Mouse (Mus musculus): Measurements from ENCODE around the gene Kdm2b. TPM values are rescaled to one million over a fixed set of nuclear protein-coding genes. Genes with fewer than 3 reads are reported as not detected.

Kdm2b gene
- polyA plus RNA-seq, 1 experiment, result 50.9 TPM

- H3K27ac ChIP-seq (ENCODE audit: control insufficient read depth, insufficient read depth, low read depth, low read length), result no peak overlapping the region
- H3K36me3 ChIP-seq (ENCODE audit: control insufficient read depth, insufficient read depth, low read length), result no peaks in the 10 kb centered on the region
- H3K4me1 ChIP-seq (ENCODE audit: control insufficient read depth, insufficient read depth, low read length), result no peaks in the 10 kb centered on the region
- H3K27me3 ChIP-seq (ENCODE audit: control insufficient read depth, insufficient read depth, low read length), result no peaks in the 10 kb centered on the region
- H3K4me3 ChIP-seq (ENCODE audit: control insufficient read depth, low read depth, low read length), result no peak overlapping the region
- TF ChIP-seq POLR2A (IDR thresholded peaks at IDR 0.05; ENCODE audit: control insufficient read depth, low read depth, low read length), result no peak
- no peak for TF ChIP-seq CTCF (IDR thresholded peaks at IDR 0.05; ENCODE audit: control insufficient read depth, insufficient read depth, insufficient replicate concordance, low read depth, low read length)
Measured at GRCm38 (mm10) chr5:122893270-122893669, 96.4 kb downstream of the Kdm2b start.

DNA sequence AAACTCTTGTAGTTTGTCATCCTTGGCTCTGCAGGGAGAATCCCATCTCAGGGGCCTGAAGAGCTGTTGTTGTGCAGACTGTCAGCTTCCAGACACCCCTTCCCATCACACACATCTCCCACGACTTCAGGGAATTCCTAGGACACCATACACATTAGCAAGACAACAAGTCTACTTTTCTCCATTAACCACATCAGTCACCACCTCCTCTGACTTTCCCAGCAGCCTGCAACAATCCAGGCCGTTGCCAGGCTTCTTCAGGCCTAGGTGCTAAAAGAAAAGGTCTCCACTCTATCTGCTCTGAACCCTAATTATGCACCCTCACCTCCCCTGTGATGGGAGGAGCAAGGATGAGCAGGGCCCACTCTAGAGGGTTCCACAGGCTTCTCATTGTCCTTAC, 99.2 kb downstream of the Kdm2b start:
- TF ChIP-seq POLR2A (IDR thresholded peaks at IDR 0.05; ENCODE audit: control insufficient read depth, low read depth, low read length) (no peak), CTCF (IDR thresholded peaks at IDR 0.05; ENCODE audit: control insufficient read depth, insufficient read depth, insufficient replicate concordance, low read depth, low read length) (no peak)
- no peak overlapping the region for H3K27ac ChIP-seq (ENCODE audit: control insufficient read depth, insufficient read depth, low read depth, low read length)
- H3K4me3 ChIP-seq (ENCODE audit: control insufficient read depth, low read depth, low read length), result no peak overlapping the region
- H3K27me3 ChIP-seq (ENCODE audit: control insufficient read depth, insufficient read depth, low read length), result no peaks in the 10 kb centered on the region
- H3K36me3 ChIP-seq (ENCODE audit: control insufficient read depth, insufficient read depth, low read length), result no peaks in the 10 kb centered on the region
- H3K4me1 ChIP-seq (ENCODE audit: control insufficient read depth, insufficient read depth, low read length), result peaks cover 2% of the 10 kb centered on the region; the same call in 1 of the 2 replicates

DNA sequence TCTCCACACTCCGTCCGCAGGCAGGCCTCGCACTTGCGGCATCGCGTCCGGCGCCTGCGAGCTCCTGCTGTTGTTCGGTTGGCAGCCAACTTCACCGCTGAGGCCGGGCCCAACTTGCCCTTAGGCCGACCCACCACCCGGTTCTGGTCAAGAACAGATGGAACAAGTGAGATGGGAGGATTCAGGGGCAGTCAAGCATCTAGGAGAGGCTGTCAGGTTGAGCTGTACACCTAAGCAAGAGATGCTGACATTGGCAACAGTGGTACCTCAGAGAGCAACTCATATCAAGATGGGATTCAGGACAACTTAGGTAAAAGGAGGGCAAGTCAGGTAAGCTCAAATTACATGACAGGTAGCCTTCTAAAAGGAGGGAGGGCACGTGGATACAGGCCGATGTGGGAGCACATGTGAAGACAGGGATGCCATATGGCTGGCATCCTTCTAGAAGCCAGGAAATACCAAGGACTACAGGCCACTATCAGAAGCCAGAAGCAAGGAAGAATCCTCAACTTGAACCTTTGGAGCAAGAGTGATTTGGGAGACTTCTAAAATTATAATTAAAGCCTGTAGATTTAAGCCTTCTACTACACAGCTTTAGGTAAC, 100.9 kb downstream of the Kdm2b start:
- H3K27me3 ChIP-seq (ENCODE audit: control insufficient read depth, insufficient read depth, low read length), result no peaks in the 10 kb centered on the region
- no peaks in the 10 kb centered on the region for H3K36me3 ChIP-seq (ENCODE audit: control insufficient read depth, insufficient read depth, low read length)
- peaks cover 2% of the 10 kb centered on the region; the same call in 1 of the 2 replicates for H3K4me1 ChIP-seq (ENCODE audit: control insufficient read depth, insufficient read depth, low read length)
- H3K4me3 ChIP-seq (ENCODE audit: control insufficient read depth, low read depth, low read length), result no peak overlapping the region
- H3K27ac ChIP-seq (ENCODE audit: control insufficient read depth, insufficient read depth, low read depth, low read length), result no peak overlapping the region
- no peak for TF ChIP-seq CTCF (IDR thresholded peaks at IDR 0.05; ENCODE audit: control insufficient read depth, insufficient read depth, insufficient replicate concordance, low read depth, low read length)
- TF ChIP-seq POLR2A (IDR thresholded peaks at IDR 0.05; ENCODE audit: control insufficient read depth, low read depth, low read length), result no peak

GRCm38 (mm10) chr5:122887926-122888611, 101.6 kb downstream of the Kdm2b start:
- Histone ChIP-seq H3K27me3 (ENCODE audit: control insufficient read depth, insufficient read depth, low read length) (no peaks in the 10 kb centered on the region), H3K4me1 (ENCODE audit: control insufficient read depth, insufficient read depth, low read length) (peaks cover 2% of the 10 kb centered on the region; the same call in 1 of the 2 replicates), H3K4me3 (ENCODE audit: control insufficient read depth, low read depth, low read length) (no peak overlapping the region), H3K36me3 (ENCODE audit: control insufficient read depth, insufficient read depth, low read length) (no peaks in the 10 kb centered on the region), H3K27ac (ENCODE audit: control insufficient read depth, insufficient read depth, low read depth, low read length) (no peak overlapping the region)
- TF ChIP-seq POLR2A (IDR thresholded peaks at IDR 0.05; ENCODE audit: control insufficient read depth, low read depth, low read length), result no peak
- TF ChIP-seq CTCF (IDR thresholded peaks at IDR 0.05; ENCODE audit: control insufficient read depth, insufficient read depth, insufficient replicate concordance, low read depth, low read length), result no peak

DNA sequence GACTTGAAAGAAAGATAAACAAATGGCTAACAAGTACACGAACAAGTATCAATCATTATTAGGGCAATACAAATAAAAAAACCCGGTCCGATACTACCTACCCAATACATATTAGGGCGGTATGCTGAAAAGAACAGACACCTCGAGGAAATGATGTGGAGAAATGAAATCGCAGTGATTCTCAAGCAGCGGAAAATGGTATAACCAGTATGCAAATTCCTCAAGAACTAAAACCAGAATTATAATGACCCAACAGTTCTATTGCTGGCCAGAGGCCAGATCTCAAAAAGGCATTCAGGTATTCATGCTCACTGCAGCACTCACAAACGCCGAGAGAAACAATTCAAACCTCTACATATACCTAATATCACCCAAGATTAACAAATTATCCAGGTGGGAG, 102.6 kb downstream of the Kdm2b start:
- Histone ChIP-seq H3K4me3 (ENCODE audit: control insufficient read depth, low read depth, low read length) (no peak overlapping the region), H3K27ac (ENCODE audit: control insufficient read depth, insufficient read depth, low read depth, low read length) (no peak overlapping the region), H3K4me1 (ENCODE audit: control insufficient read depth, insufficient read depth, low read length) (peaks cover 2% of the 10 kb centered on the region; the same call in 1 of the 2 replicates), H3K27me3 (ENCODE audit: control insufficient read depth, insufficient read depth, low read length) (no peaks in the 10 kb centered on the region), H3K36me3 (ENCODE audit: control insufficient read depth, insufficient read depth, low read length) (no peaks in the 10 kb centered on the region)
- TF ChIP-seq CTCF (IDR thresholded peaks at IDR 0.05; ENCODE audit: control insufficient read depth, insufficient read depth, insufficient replicate concordance, low read depth, low read length) (no peak), POLR2A (IDR thresholded peaks at IDR 0.05; ENCODE audit: control insufficient read depth, low read depth, low read length) (no peak)

- Histone ChIP-seq H3K4me3 (ENCODE audit: control insufficient read depth, low read depth, low read length) (no peak overlapping the region), H3K4me1 (ENCODE audit: control insufficient read depth, insufficient read depth, low read length) (peaks cover 2% of the 10 kb centered on the region; the same call in 1 of the 2 replicates), H3K27ac (ENCODE audit: control insufficient read depth, insufficient read depth, low read depth, low read length) (no peak overlapping the region), H3K27me3 (ENCODE audit: control insufficient read depth, insufficient read depth, low read length) (no peaks in the 10 kb centered on the region), H3K36me3 (ENCODE audit: control insufficient read depth, insufficient read depth, low read length) (no peaks in the 10 kb centered on the region)
- TF ChIP-seq POLR2A (IDR thresholded peaks at IDR 0.05; ENCODE audit: control insufficient read depth, low read depth, low read length), result no peak
- TF ChIP-seq CTCF (IDR thresholded peaks at IDR 0.05; ENCODE audit: control insufficient read depth, insufficient read depth, insufficient replicate concordance, low read depth, low read length), result no peak
Measured at GRCm38 (mm10) chr5:122884594-122885348, 104.9 kb downstream of the Kdm2b start.

DNA sequence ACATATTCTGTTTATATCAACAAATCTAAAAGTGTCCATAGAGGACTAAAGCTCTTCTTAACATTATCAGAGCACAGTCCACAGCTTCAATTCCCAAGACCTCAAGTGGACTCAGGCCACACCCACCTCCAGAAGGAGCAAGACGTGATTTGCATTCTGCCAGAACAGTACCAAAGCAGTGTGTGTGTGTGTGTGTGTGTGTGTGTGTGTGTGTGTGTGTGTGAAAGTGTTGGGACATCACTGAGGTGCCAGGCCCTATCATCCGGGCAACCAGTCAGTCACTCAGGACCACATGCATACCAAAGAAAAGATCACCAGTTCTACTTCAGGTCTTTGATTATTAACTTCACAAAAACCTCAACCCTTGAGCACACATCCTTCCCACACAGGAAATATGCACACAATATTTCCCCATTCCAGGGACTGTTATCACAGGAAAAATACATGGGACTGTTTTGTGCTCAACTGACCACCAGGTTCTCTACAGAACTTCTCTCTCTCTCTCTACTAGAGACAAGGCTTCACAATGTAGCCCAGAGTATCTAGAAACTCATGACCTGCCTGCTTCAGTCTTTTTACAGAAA, 105.9 kb downstream of the Kdm2b start:
- Histone ChIP-seq H3K27me3 (ENCODE audit: control insufficient read depth, insufficient read depth, low read length) (no peaks in the 10 kb centered on the region), H3K27ac (ENCODE audit: control insufficient read depth, insufficient read depth, low read depth, low read length) (no peak overlapping the region), H3K4me3 (ENCODE audit: control insufficient read depth, low read depth, low read length) (no peak overlapping the region), H3K4me1 (ENCODE audit: control insufficient read depth, insufficient read depth, low read length) (peaks cover 2% of the 10 kb centered on the region; the same call in 1 of the 2 replicates), H3K36me3 (ENCODE audit: control insufficient read depth, insufficient read depth, low read length) (peaks cover 1% of the 10 kb centered on the region)
- TF ChIP-seq POLR2A (IDR thresholded peaks at IDR 0.05; ENCODE audit: control insufficient read depth, low read depth, low read length) (no peak), CTCF (IDR thresholded peaks at IDR 0.05; ENCODE audit: control insufficient read depth, insufficient read depth, insufficient replicate concordance, low read depth, low read length) (no peak)
